Mouse (Mus musculus) testis, adult 2 months (tissue): ENCODE results near the gene Opa1.

Source experiments
- CTCF ChIP-seq: fragments of 200-500 bp; IDR thresholded peaks from 2 replicates; pipeline ENCODE4 v1.5.1; 2012; ENCODE audit warnings: low read depth, mild to moderate bottlenecking, inconsistent platforms, low read length, moderate library complexity; ENCODE audit not compliant: control insufficient read depth, insufficient read depth, insufficient replicate concordance
- POLR2A ChIP-seq: fragments of 200-500 bp; IDR thresholded peaks from 2 replicates; pipeline ENCODE4 v1.6.1; 2012; ENCODE audit warnings: low read depth, mild to moderate bottlenecking, inconsistent platforms, low read length, moderate library complexity; ENCODE audit not compliant: control insufficient read depth

GRCm38 (mm10) chr16:29642376-29642775, 63.2 kb downstream of the Opa1 start:
- no peak for TF ChIP-seq CTCF
- TF ChIP-seq POLR2A: no peak
